Mouse (Mus musculus) ES-E14 (cell line): Measurements from ENCODE around the gene Ankrd17. TPM values are rescaled to one million over a fixed set of nuclear protein-coding genes. Genes with fewer than 3 reads are reported as not detected.
A peak's percentile ranks its signal among the peaks of the same experiment; 100 is the strongest.

ENCODE experiments used
- DNase-seq: peaks from one replicate; pipeline ENCODE4 v3.0.0-alpha.2; 2013; ENCODE audit warnings: low read depth, low spot score
- H3K27ac ChIP-seq: 2 replicates; pipeline ENCODE4 v1.5.1; 2012; ENCODE audit warnings: low read depth, mild to moderate bottlenecking, low read length, moderate library complexity, mixed read lengths; ENCODE audit not compliant: poor library complexity, insufficient read depth, severe bottlenecking
- H3K36me3 ChIP-seq: 2 replicates; pipeline ENCODE4 v1.6.1; 2012; ENCODE audit warnings: mild to moderate bottlenecking, low read length, moderate library complexity, mixed read lengths; ENCODE audit not compliant: control insufficient read depth, poor library complexity, insufficient read depth, severe bottlenecking
- H3K4me1 ChIP-seq, 2 experiments: fragments of 150-350 bp in 1 of 2; sonication (generic) in 1 of 2; 2 replicates each; pipeline ENCODE4 v1.6.1; 2012; ENCODE audit warnings: low read length in 2 of 2, mild to moderate bottlenecking in 1 of 2, mixed read lengths in 1 of 2; ENCODE audit not compliant: control insufficient read depth in 2 of 2, insufficient read depth in 2 of 2, poor library complexity in 1 of 2
- H3K4me3 ChIP-seq, 2 experiments: fragments of 150-350 bp in 1 of 2; sonication (generic) in 1 of 2; 2 replicates each; pipeline ENCODE4 v1.5.1; 2012; ENCODE audit warnings: low read length in 2 of 2, low read depth in 1 of 2, mild to moderate bottlenecking in 1 of 2, mixed read lengths in 1 of 2; ENCODE audit not compliant: insufficient read depth in 1 of 2, poor library complexity in 1 of 2, severe bottlenecking in 1 of 2
- H3K9ac ChIP-seq: 2 replicates; pipeline ENCODE4 v1.6.1; 2012; ENCODE audit warnings: low read depth, mild to moderate bottlenecking, low read length, mixed read lengths; ENCODE audit not compliant: poor library complexity, insufficient read depth, severe bottlenecking
- H3K9me3 ChIP-seq: fragments of 150-350 bp; sonication (generic); 2 replicates; pipeline ENCODE4 v1.6.1; 2012; ENCODE audit warnings: low read depth, mild to moderate bottlenecking, low read length; ENCODE audit not compliant: control insufficient read depth, insufficient read depth
- CHD2 ChIP-seq: IDR thresholded peaks from 2 replicates; pipeline ENCODE4 v1.6.1; 2014; ENCODE audit warnings: mild to moderate bottlenecking, low read depth, low read length, inconsistent platforms
- HCFC1 ChIP-seq: IDR thresholded peaks from 2 replicates; pipeline ENCODE4 v1.6.1; 2012; ENCODE audit warnings: low read length, inconsistent platforms, borderline replicate concordance; ENCODE audit not compliant: insufficient read depth
- MAFK ChIP-seq: IDR thresholded peaks from 2 replicates; pipeline ENCODE4 v1.6.1; 2014; ENCODE audit warnings: mild to moderate bottlenecking, low read depth, low read length, inconsistent platforms; ENCODE audit not compliant: insufficient read depth
- ZC3H11A ChIP-seq: IDR thresholded peaks from 2 replicates; pipeline ENCODE4 v1.6.1; 2012; ENCODE audit warnings: low read depth, mild to moderate bottlenecking, inconsistent platforms, low read length, borderline replicate concordance
- ZNF384 ChIP-seq: IDR thresholded peaks from 2 replicates; pipeline ENCODE4 v1.6.1; 2012; ENCODE audit warnings: low read depth, low read length, inconsistent platforms
- in situ Hi-C, 2 experiments: fragments of 600-800 bp; cut with MboI; formaldehyde crosslinking; loops; one replicate each; pipeline ENCODE4 v1.15.1; 2025; ENCODE audit warnings: low sequenced_read_pairs in 2 of 2, inconsistent platforms in 1 of 2; ENCODE audit not compliant: unreplicated experiment in 2 of 2
- total RNA-seq: library from RNA; depleted of rRNA; stranded (reverse); fragments of 300-350 nt; gene quantifications from 2 replicates; pipeline ENCODE4 v1.2.3, GENCODE M21; 2012; rRNA removed

Ankrd17 gene
- total RNA-seq, 1 experiment: 70.0 TPM

DNA sequence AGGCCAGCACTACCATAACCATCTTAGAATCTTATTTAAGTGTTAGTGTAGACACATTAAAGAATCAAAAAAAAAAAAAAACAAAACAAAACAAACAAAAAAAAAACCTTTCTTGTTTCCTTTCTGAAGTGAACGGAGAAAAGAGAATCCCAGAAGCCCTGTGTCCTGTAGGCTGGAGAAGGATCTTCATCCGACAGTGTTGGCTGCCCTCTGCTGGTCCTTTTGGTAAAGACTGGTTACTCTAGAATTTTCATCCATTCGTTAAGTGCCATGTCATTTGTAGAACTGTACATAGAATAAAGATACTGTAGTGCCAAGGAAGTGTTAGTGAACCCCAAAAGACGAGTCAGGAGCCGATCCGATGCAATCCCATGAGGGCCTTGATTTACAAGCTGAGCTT, 171.5 kb downstream of the Ankrd17 start:
- H3K27ac ChIP-seq: no peak overlapping the region
- TF ChIP-seq CHD2 (no peak), ZNF384 (0 out of 2 replicates have a peak, but pooled peaks have one; percentile 26), HCFC1 (no peak), ZC3H11A (peak; percentile 50; the same call in 1 of the 2 replicates), MAFK (no peak)
- H3K4me1 ChIP-seq: no peaks in the 10 kb centered on the region
- in situ Hi-C loops: loop anchor here in 1 of 2 experiments (25.0 kb wide), 1 partner anchor 358 kb away; no protein-coding TSS in a partner anchor
- H3K9me3 ChIP-seq: no peaks in the 10 kb centered on the region
- H3K9ac ChIP-seq: no peak overlapping the region
- peak; percentile 56 for DNase-seq
- H3K36me3 ChIP-seq: no peaks in the 10 kb centered on the region
- no peak overlapping the region for H3K4me3 ChIP-seq

DNA sequence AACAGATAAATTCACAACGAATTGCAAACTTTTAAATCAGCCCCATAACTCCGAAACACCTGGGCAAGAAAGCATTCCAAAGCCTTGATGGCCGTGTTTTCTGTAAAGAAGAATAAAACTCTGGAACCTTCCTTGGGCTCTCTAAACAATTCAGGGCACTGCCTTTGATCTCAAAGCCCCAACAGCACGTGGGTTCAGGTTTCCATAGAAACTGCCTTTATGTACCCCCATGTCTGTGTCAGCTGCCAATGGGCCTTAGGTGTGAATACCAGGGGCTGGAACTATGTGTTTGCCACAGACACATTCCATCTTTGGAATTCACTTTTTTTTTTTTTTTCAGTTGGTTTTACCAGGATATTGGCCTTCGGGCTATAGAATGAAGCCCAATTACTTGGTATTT, 183.6 kb downstream of the Ankrd17 start:
- no peak for DNase-seq

DNA sequence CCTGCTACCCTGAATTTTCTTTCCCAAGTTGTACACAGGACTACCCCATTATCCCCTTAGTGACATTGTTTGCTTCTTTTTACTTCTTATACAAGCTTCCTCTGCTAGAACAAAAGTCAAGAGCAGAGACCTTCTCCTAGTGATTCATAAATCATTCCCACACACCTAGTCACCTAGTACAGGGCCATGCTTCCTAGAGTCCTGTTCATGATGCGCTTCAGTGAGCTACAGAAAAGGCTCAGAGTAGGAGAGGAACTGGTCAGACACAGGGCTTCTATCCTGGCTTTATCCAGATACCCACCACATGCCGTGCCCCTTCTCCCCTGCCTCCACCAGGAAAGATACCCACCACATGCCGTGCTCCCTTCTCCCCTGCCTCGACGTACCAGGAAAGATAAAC, 187.3 kb downstream of the Ankrd17 start:
- no peak overlapping the region for H3K4me3 ChIP-seq
- in situ Hi-C loops: loop anchor here in 1 of 2 experiments (25.0 kb wide), 1 partner anchor 342 kb away; no protein-coding TSS in a partner anchor
- H3K36me3 ChIP-seq: no peaks in the 10 kb centered on the region
- no peak overlapping the region for H3K9ac ChIP-seq
- DNase-seq: no peak
- H3K9me3 ChIP-seq: no peaks in the 10 kb centered on the region
- no peak overlapping the region for H3K27ac ChIP-seq
- H3K4me1 ChIP-seq: no peaks in the 10 kb centered on the region
- no peak for TF ChIP-seq HCFC1
- no peak for TF ChIP-seq CHD2
- no peak for TF ChIP-seq MAFK
- TF ChIP-seq ZNF384: no peak
- no peak for TF ChIP-seq ZC3H11A

More for the DNA sequence above, 183.6 kb downstream of the Ankrd17 start:
- Histone ChIP-seq H3K27ac (no peak overlapping the region), H3K9me3 (no peaks in the 10 kb centered on the region), H3K4me1 (no peaks in the 10 kb centered on the region), H3K36me3 (no peaks in the 10 kb centered on the region), H3K4me3 (no peak overlapping the region), H3K9ac (no peak overlapping the region)
- TF ChIP-seq HCFC1 (no peak), MAFK (no peak), ZC3H11A (no peak), CHD2 (no peak), ZNF384 (no peak)
- in situ Hi-C loops: loop anchor here in 1 of 2 experiments (25.0 kb wide), 1 partner anchor 345 kb away; no protein-coding TSS in a partner anchor

DNA sequence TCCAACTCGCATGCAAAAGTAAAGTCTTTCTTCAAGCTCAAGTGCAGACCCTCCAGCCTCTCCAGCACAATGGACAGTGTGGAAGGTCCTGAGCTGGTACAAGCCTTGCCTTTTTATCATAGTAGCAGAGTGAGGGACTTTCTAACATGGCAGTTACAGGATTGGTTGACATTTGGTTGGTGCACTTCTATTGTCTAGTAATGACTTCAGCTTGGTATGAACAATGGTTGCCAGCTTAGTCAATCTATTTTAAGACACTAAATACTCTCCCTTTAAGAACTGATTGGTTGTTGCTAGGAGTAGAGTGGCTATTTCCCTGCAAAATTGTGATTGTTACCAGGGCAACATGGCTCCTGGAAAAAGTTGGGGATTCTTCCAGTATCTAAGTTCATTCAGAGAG, 188.3 kb downstream of the Ankrd17 start:
- TF ChIP-seq ZC3H11A (no peak), HCFC1 (no peak), ZNF384 (no peak), CHD2 (no peak), MAFK (no peak)
- Histone ChIP-seq H3K36me3 (no peaks in the 10 kb centered on the region), H3K4me3 (no peak overlapping the region), H3K4me1 (no peaks in the 10 kb centered on the region), H3K9ac (no peak overlapping the region), H3K27ac (no peak overlapping the region), H3K9me3 (no peaks in the 10 kb centered on the region)
- DNase-seq: no peak
- in situ Hi-C loops: loop anchor here in 1 of 2 experiments (25.0 kb wide), 1 partner anchor 341 kb away; no protein-coding TSS in a partner anchor

Other genes starting within 250 kb of the Ankrd17 start
- 38.1 and 46.4 TPM in 2 replicates for gene Cox18, start 142.6 kb downstream of the Ankrd17 start, total RNA-seq
- gene Gm9958, start 627 bp upstream of the Ankrd17 start, total RNA-seq: 0.32 and 0.94 TPM in 2 replicates
- gene Alb, start 94.3 kb upstream of the Ankrd17 start, total RNA-seq: not detected in 2 replicates
- gene Afp, start 124.2 kb upstream of the Ankrd17 start, total RNA-seq: 0.18 TPM in 1 of 2 replicates, not detected in the other
- not detected in 2 replicates for gene Afm, start 152.4 kb upstream of the Ankrd17 start, total RNA-seq
- gene 5830473C10Rik, start 194.5 kb upstream of the Ankrd17 start, total RNA-seq: not detected in 2 replicates